ENCODE assay signal across 8 mouse cellular contexts in genomic region chr13:34342286-34342890, GRCm38 (mm10). TPM values are rescaled to one million over a fixed set of nuclear protein-coding genes. Genes with fewer than 3 reads are reported as not detected.
DNase-seq lines count a peak whose midpoint lies in the region; ATAC-seq and TF ChIP-seq lines count a peak whose summit lies in the region.

No protein-coding gene starts in this region.

- peaks cover 39% of the 10 kb centered on the region for H3K36me3 ChIP-seq in liver, embryonic 15.5 days (replicated peaks)

- peaks cover 63% of the 10 kb centered on the region for H3K4me1 ChIP-seq in liver, embryonic 15.5 days (replicated peaks)

- H3K27ac ChIP-seq in gastrocnemius, adult 2 months, result no peak overlapping the region
- peak overlapping the region; percentile 95 for H3K27ac ChIP-seq in liver, embryonic 15.5 days (replicated peaks)

- no peaks in the 10 kb centered on the region for H3K27me3 ChIP-seq in liver, embryonic 15.5 days

- intact Hi-C loops in gastrocnemius, adult 2 months (cut with DNase I), result loop anchor here (5.0 kb wide), 1 partner anchor 70 kb away; no protein-coding TSS in a partner anchor

- DNase-seq in gastrocnemius, adult 2 months, result no peak
- no peak for DNase-seq in gastrocnemius, adult 8-10 months (ENCODE audit: low spot score in 2 of 2)
- DNase-seq in right cerebral cortex, postnatal 25 days, result peak; percentile 38
- no peak for DNase-seq in right cerebral cortex, adult 2 months (ENCODE audit: low spot score in 2 of 2)
- peak; percentile 46 for DNase-seq in telencephalon, adult 2 months (ENCODE audit: low read depth, low spot score)
- DNase-seq in adrenal gland, postnatal 10 days, result no peak

- 57% methylated on average over 6 of the region's 6 CpGs for WGBS in liver, embryonic 15.5 days (ENCODE audit: insufficient replicate concordance)

- peak overlapping the region; percentile 90 for H3K4me2 ChIP-seq in liver, embryonic 15.5 days

- H3K4me3 ChIP-seq in gastrocnemius, adult 2 months, result peak overlapping the region; percentile 37
- H3K4me3 ChIP-seq in liver, embryonic 15.5 days (replicated peaks), result peak overlapping the region; percentile 96

- no peaks in the 10 kb centered on the region for H3K9me3 ChIP-seq in liver, embryonic 15.5 days (replicated peaks)

- no peak for ATAC-seq in liver, embryonic 15.5 days (ENCODE audit: insufficient read depth)
- ATAC-seq in monocyte, adult 5-6 weeks (replicated peaks; ENCODE audit: insufficient number of reproducible peaks, low FRiP score, low TSS enrichment, poor library complexity, severe bottlenecking), result no peak

- H3K9ac ChIP-seq in liver, embryonic 15.5 days, result peak overlapping the region; percentile 99

- no peak for TF ChIP-seq CTCF in gastrocnemius, adult 2 months (IDR thresholded peaks at IDR 0.05)

RNA-seq across cellular contexts. Expression of gene Slc22a23, which starts 2.6 kb away (rescaled TPM):
- total RNA-seq in gastrocnemius, adult 2 months (2021), result 10 to 100 TPM in 1 of 2 experiments, 1 to 10 TPM in 1; 8.8 to 15.3 TPM
- 10 to 100 TPM in 2 of 4 experiments, 1 to 10 TPM in 2; 6.1 to 12.3 (median 8.7) TPM for total RNA-seq in gastrocnemius, adult 8-10 months (2022)
- polyA plus RNA-seq in liver, embryonic 15.5 days (2015; fragmentation: Nextera tagmentation; extraction: Ambion mirVana), result 7.4 and 9.1 TPM in 2 replicates
- 0.19 to 0.97 TPM in 2 of 3 replicates, not detected in the other for total RNA-seq in monocyte, adult 5-6 weeks (2017)
- 10 to 100 TPM; 13.1 to 13.4 TPM for total RNA-seq in adrenal gland, postnatal 10 days (2021)

Comparison
In these comparisons a context has a peak if more than half of its experiments do, and no peak if none do; other contexts are left out.
1. DNase-seq: peak in right cerebral cortex, postnatal 25 days (single experiment) and telencephalon, adult 2 months (single experiment); none in gastrocnemius, adult 2 months (single experiment), gastrocnemius, adult 8-10 months (0 of 2), right cerebral cortex, adult 2 months (0 of 2) and adrenal gland, postnatal 10 days (single experiment).